Mouse (Mus musculus) liver, embryonic 14.5 days (tissue): ENCODE data around the gene Pcp4l1. TPM values are rescaled to one million over a fixed set of nuclear protein-coding genes. Genes with fewer than 3 reads are reported as not detected.

Experiments
- ATAC-seq: fragments of 200-750 bp; cut with Nextera tagmentation; 2 replicates; pipeline ENCODE4 v1.8.0; 2017; ENCODE audit warnings: moderate number of reproducible peaks, mild to moderate bottlenecking, moderate library complexity; ENCODE audit not compliant: insufficient read depth
- DNase-seq, 3 experiments: peaks; one replicate each; pipeline ENCODE4 v3.0.0-alpha.2; 2012 to 2013; ENCODE audit warnings: low read depth in 3 of 3, low spot score in 3 of 3
- H3K27ac ChIP-seq: fragments of 300-500 bp; sonication (generic); 2 replicates; pipeline ENCODE4 v1.5.1; 2014; ENCODE audit warnings: moderate library complexity, mild to moderate bottlenecking, control low read depth, inconsistent platforms
- H3K27me3 ChIP-seq: fragments of 300-500 bp; sonication (generic); 2 replicates; pipeline ENCODE4 v1.6.1; 2014; ENCODE audit warnings: mild to moderate bottlenecking, low read length, moderate library complexity; ENCODE audit not compliant: control insufficient read depth, insufficient read depth
- H3K36me3 ChIP-seq: fragments of 300-500 bp; sonication (generic); replicated peaks from 2 replicates; pipeline ENCODE4 v1.6.1; 2014; ENCODE audit warnings: low read depth; ENCODE audit not compliant: control insufficient read depth, insufficient read depth
- H3K4me1 ChIP-seq, 2 experiments: fragments of 200-500 bp in 1 of 2; fragments of 300-500 bp in 1 of 2; sonication (generic) in 1 of 2; replicated peaks; 2 replicates each; pipeline ENCODE4 v1.6.1; 2012 to 2014; ENCODE audit warnings: antibody characterized with exemption in 1 of 2, inconsistent platforms in 1 of 2, low read length in 1 of 2; ENCODE audit not compliant: control insufficient read depth in 2 of 2, insufficient read depth in 2 of 2
- H3K4me2 ChIP-seq: fragments of 300-500 bp; sonication (generic); 2 replicates; pipeline ENCODE4 v1.6.1; 2014; ENCODE audit warnings: low read depth, mild to moderate bottlenecking, control low read depth, moderate library complexity
- H3K4me3 ChIP-seq, 2 experiments: fragments of 200-500 bp in 1 of 2; fragments of 300-500 bp in 1 of 2; sonication (generic) in 1 of 2; 2 replicates each; pipeline ENCODE4 v1.5.1; 2012 to 2014; ENCODE audit warnings: low read depth in 2 of 2, low read length in 2 of 2, mild to moderate bottlenecking in 2 of 2, control low read depth in 1 of 2, inconsistent platforms in 1 of 2, moderate library complexity in 1 of 2; ENCODE audit not compliant: insufficient read depth in 1 of 2
- H3K9ac ChIP-seq: fragments of 300-500 bp; sonication (generic); replicated peaks from 2 replicates; pipeline ENCODE4 v1.6.1; 2014; ENCODE audit warnings: mild to moderate bottlenecking, control low read depth, moderate library complexity
- H3K9me3 ChIP-seq: fragments of 300-500 bp; sonication (generic); 2 replicates; pipeline ENCODE4 v1.6.1; 2016; ENCODE audit warnings: low read length, mixed read lengths; ENCODE audit not compliant: control insufficient read depth
- CTCF ChIP-seq: IDR thresholded peaks from 2 replicates; pipeline ENCODE4 v1.5.1; 2016; ENCODE audit warnings: antibody characterized with exemption, low read depth, control low read depth
- EP300 ChIP-seq: IDR thresholded peaks from 2 replicates; pipeline ENCODE4 v1.6.1; 2016; ENCODE audit warnings: antibody characterized with exemption, low read depth
- WGBS: fragments of 180-500 bp; shearing (Covaris S2); extraction: QIAGEN DNeasy Blood & Tissue Kit; methylation state at CpG from one replicate; pipeline ENCODE4 v1.1.7; 2014; ENCODE audit not compliant: insufficient replicate concordance; 5-methylcytosine and 5-hydroxymethylcytosine counted together
- polyA plus RNA-seq, 2 experiments: library from polyadenylated mRNA; depleted of rRNA in 1 of 2; stranded (reverse) in 1 of 2; unstranded in 1 of 2; fragments of >200 nt; fragmentation: Nextera tagmentation in 1 of 2; extraction: Ambion mirVana in 1 of 2; gene quantifications; 2 replicates each; pipeline versions ENCODE4 v1.2.1 to v1.2.3; 2012 to 2014

Pcp4l1 gene
- polyA plus RNA-seq, 2 experiments = 1.0 to 1.2 TPM

DNA sequence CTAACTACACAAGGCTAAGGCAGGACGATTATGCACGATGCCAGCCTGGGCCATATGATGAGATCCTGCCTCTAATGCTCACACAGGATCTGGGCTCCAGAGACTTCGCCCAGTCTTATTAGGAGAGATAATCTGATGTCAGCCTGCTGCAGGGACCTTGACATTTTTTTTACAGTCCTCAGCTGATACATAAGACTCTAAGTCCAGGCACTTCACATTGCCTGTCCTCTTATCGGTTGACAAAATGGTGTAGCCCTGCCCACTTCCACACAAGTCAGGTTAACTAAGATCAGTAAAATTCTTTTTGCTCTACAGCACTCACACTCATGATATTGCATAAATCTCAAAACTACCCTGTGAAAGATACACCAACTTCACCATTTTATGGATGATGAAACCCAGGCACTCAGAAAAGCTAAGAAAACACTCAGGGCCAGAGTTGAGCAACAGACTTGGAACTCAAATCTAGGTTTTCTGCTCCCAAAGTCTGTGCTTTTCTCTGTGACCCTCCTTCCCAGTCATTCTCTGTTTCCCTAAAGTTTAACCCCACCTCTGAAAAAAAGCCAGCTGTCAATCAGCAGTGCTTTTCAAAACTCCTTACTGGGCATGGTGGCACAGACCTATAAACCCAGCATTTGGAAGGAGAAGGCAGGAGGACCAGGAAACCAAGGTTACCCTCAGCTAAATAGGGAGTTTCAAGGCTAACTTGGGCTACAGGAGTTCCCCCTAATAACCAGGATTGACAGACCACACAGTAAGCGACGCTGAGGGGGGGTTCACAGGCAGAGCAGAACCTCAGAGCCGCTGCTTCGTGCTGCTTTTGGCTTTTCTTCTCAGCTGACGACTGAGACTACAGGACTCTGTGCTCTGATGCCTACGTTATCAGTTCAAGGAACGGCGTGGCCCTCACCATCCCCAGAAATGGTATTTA lies 37.0 kb upstream of the Pcp4l1 start:
- Histone ChIP-seq H3K27me3 (no peaks in the 10 kb centered on the region), H3K4me2 (peak overlapping the region; percentile 45), H3K9me3 (no peaks in the 10 kb centered on the region), H3K4me3 (peak overlapping the region; percentile 25 to 42; a peak in 3 of 4 replicates), H3K4me1 (peaks cover 12 to 24% of the 10 kb centered on the region in 2 experiments), H3K36me3 (peaks cover 26% of the 10 kb centered on the region), H3K27ac (peak overlapping the region; percentile 23), H3K9ac (0 out of 2 replicates have a peak overlapping the region, but pooled peaks have one; percentile 13)
- 21% methylated on average over 12 of the region's 12 CpGs for WGBS
- TF ChIP-seq EP300 (no peak), CTCF (no peak)
- DNase-seq (peak in 1 of 3 experiments; percentile 20), ATAC-seq (peak; percentile 65)

DNA sequence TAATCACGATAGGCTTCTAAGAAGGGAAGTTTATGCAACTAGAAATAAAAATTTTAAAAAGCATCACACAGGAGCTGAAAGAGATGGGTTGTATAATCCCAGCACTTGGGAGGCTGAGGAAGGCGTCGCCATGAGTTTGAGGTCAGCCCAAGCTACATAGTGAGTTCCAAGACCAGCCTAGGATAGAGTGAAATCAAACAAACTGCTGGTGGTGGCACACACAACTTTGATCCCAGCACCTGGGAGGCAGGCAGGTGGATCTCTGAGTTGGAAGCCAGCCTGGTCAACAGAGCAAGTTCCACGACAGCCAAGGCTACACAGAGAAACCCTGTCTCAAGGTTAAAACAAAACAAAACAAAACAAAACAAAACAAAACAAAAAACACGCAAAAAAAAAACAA lies 36.3 kb upstream of the Pcp4l1 start:
- Histone ChIP-seq H3K27me3 (no peaks in the 10 kb centered on the region), H3K36me3 (peaks cover 19% of the 10 kb centered on the region), H3K4me1 (peaks cover 12 to 24% of the 10 kb centered on the region in 2 experiments), H3K9me3 (no peaks in the 10 kb centered on the region), H3K27ac (no peak overlapping the region), H3K4me3 (peak overlapping the region in 1 of 2 experiments; percentile 20; a peak in 1 of 4 replicates), H3K4me2 (peak overlapping the region; percentile 45), H3K9ac (no peak overlapping the region)
- no peak for TF ChIP-seq CTCF
- TF ChIP-seq EP300 = no peak
- ATAC-seq (no peak), DNase-seq (no peak)
- 43% methylated on average over 5 of the region's 5 CpGs for WGBS

DNA sequence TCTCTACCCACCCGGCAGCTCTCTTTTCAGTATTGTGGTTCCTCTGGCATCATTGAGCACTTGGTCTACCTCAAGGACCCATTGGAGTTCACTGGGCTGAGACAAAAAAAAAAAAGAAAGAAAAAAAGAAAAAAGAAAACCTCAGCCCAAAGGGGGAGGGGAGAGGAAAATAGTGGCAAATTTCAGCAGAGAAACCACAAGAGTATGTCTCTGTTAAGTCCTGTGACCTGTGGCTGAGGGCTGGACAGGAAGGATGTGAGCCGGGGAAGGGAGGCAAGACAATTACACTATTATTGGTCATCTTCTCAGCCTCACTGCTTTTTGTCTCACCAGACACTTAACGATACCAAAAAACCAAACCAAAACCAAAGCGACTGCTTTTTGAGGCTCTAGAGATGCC lies 35.8 kb upstream of the Pcp4l1 start:
- H3K27me3 ChIP-seq = no peaks in the 10 kb centered on the region
- H3K9ac ChIP-seq = no peak overlapping the region
- no peak overlapping the region for H3K27ac ChIP-seq
- ATAC-seq (no peak), DNase-seq (no peak)
- WGBS = 24% methylated on average over 4 of the region's 4 CpGs
- no peak overlapping the region for H3K4me3 ChIP-seq
- no peaks in the 10 kb centered on the region for H3K9me3 ChIP-seq
- H3K4me2 ChIP-seq = no peak overlapping the region; the same call in 1 of the 2 replicates
- TF ChIP-seq EP300 (no peak), CTCF (no peak)
- H3K36me3 ChIP-seq = peaks cover 14% of the 10 kb centered on the region
- H3K4me1 ChIP-seq = peaks cover 12 to 24% of the 10 kb centered on the region in 2 experiments

DNA sequence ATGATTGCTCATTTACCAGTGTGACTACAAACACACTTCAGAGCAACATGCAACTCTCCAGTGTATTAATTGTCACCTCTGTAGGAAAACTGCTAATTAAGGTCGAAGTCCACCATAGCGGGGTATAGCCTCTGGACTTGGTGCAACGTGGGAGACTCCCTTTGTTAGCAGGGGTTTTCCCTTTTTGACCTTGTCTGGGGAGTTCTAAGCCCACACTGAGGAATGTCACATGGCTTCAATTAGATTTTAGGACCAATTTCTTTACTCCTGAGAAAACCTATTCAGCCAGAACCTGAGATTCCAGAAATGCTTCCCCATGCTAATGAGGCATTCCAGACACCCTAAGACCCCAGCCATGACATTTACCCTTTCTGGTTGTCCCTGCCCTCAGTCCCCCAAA lies 34.1 kb upstream of the Pcp4l1 start:
- Histone ChIP-seq H3K9me3 (no peaks in the 10 kb centered on the region), H3K4me1 (peaks cover 12 to 24% of the 10 kb centered on the region in 2 experiments), H3K4me3 (no peak overlapping the region), H3K4me2 (no peak overlapping the region), H3K27ac (no peak overlapping the region), H3K36me3 (peaks cover 2% of the 10 kb centered on the region), H3K27me3 (no peaks in the 10 kb centered on the region), H3K9ac (no peak overlapping the region)
- DNase-seq (no peak), ATAC-seq (no peak)
- TF ChIP-seq EP300 (no peak), CTCF (no peak)
- 68% methylated on average over 3 of the region's 3 CpGs for WGBS

DNA sequence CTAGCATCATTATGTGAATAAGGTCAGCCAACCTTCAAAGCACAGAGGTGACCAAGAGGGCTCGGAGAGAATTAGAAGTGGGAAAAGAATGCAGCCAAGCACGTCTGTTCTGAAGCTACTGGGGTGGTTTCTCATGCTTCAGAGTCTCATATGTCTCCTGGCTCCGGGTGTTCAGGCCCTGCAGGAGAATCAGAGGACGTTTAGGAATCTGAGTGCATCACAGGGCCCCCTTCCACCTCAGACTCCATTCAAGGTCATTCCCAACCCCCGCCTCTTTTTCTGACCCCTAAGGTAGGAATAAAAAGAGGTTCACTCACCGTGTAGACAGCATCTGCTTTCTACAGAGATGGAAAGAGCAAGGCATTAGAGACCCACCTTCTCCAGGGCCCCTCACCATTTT lies 33.7 kb upstream of the Pcp4l1 start:
- H3K36me3 ChIP-seq = peaks cover 2% of the 10 kb centered on the region
- WGBS = 61% methylated on average over 6 of the region's 6 CpGs
- TF ChIP-seq CTCF (no peak), EP300 (no peak)
- H3K4me2 ChIP-seq = no peak overlapping the region
- no peaks in the 10 kb centered on the region for H3K27me3 ChIP-seq
- no peaks in the 10 kb centered on the region for H3K9me3 ChIP-seq
- H3K4me1 ChIP-seq = peaks cover 12 to 24% of the 10 kb centered on the region in 2 experiments
- no peak overlapping the region for H3K27ac ChIP-seq
- no peak overlapping the region for H3K9ac ChIP-seq
- ATAC-seq (no peak), DNase-seq (no peak)
- H3K4me3 ChIP-seq = no peak overlapping the region
